Mouse (Mus musculus): ENCODE measurements around the gene Gm20388. TPM values are rescaled to one million over a fixed set of nuclear protein-coding genes. Genes with fewer than 3 reads are reported as not detected.
"Not testable (repeated sequence)": the region's sequence is repeated elsewhere in the genome, so short reads cannot be mapped to it uniquely, and the experiment has no call there.

Gene Gm20388
- polyA plus RNA-seq, 1 experiment from 2014 or later, result 7.4 TPM

DNA sequence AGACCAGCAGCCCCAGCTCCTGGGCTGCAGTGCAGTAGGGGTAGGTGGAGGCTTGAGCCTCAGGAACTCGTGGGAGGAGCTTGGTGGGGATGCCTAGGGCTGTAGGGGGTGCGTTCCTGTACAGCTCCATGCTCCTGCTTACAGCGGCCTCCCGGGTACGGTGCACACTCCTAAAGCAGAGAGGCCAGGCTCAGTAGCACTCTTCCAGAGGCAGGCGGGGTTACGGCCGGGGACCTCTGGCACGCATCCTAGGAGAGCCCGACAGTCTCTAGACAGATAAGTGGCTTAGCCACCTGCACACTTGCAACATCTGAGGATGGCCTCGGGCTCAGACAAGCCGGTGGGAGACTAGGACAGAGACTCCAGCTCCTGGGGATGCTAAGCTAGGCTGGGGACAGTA, 3334.9 kb downstream of the Gm20388 start:
- 90% methylated on average over 12 of the region's 12 CpGs for WGBS
- no peak for ATAC-seq (replicated peaks; ENCODE audit: low FRiP score)
- Histone ChIP-seq H3K9me3 (replicated peaks) (no peaks in the 10 kb centered on the region), H3K4me2 (no peak overlapping the region), H3K4me3 (replicated peaks) (no peak overlapping the region), H3K4me1 (no peaks in the 10 kb centered on the region), H3K27ac (no peak overlapping the region), H3K27me3 (no peaks in the 10 kb centered on the region), H3K9ac (no peak overlapping the region), H3K36me3 (peaks cover 86% of the 10 kb centered on the region)

DNA sequence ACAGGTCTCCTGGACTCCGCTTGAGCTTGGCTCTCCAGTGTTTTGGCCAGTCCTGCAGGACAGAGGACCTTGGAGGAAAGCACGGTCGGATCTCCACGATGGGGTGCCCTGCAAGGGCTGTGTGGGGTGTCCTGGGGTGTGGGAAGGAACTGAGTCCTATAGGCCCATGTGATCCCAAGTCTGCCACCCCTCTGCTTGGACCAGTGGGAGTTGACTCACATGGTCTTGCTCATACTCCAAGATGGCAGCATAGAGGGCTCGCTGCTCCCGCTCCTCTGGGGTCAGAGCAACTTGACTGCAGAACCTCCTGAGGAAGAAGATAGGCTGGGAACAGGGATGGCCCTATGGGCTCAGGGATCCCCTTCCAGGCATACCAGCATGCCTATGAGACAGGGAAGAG, 3337.1 kb downstream of the Gm20388 start:
- no peak overlapping the region for H3K4me2 ChIP-seq
- H3K36me3 ChIP-seq, result peaks cover 91% of the 10 kb centered on the region
- H3K9me3 ChIP-seq (replicated peaks), result no peaks in the 10 kb centered on the region
- no peak for ATAC-seq (replicated peaks; ENCODE audit: low FRiP score)
- no peak overlapping the region for H3K4me3 ChIP-seq (replicated peaks)
- no peak overlapping the region for H3K27ac ChIP-seq
- no peak overlapping the region for H3K9ac ChIP-seq
- peaks cover 3% of the 10 kb centered on the region for H3K4me1 ChIP-seq
- no peaks in the 10 kb centered on the region for H3K27me3 ChIP-seq
- WGBS, result 92% methylated on average over 6 of the region's 6 CpGs

DNA sequence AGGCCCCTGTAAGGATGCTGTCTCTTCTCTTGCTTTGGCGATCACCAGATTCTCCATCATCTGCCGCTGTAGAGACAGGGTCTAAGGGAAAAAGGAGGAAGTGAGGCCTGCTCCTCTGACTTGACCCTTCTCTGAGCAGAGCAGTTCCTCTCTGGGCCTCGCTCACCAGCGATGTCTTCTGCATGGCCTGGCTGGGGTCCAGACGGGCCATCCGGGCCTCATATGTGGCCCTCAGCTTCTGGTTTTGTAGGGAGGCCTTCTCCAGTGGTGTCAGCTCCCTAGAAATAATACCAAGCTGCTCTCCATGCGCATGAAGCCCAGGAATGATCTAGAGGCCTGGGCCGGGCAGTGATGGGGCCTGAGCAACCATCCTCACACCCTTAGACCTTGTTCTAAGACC, 3338.0 kb downstream of the Gm20388 start:
- H3K4me2 ChIP-seq, result no peak overlapping the region
- no peaks in the 10 kb centered on the region for H3K9me3 ChIP-seq (replicated peaks)
- no peak for ATAC-seq (replicated peaks; ENCODE audit: low FRiP score)
- WGBS, result 92% methylated on average over 8 of the region's 8 CpGs
- no peak overlapping the region for H3K27ac ChIP-seq
- peaks cover 11% of the 10 kb centered on the region for H3K4me1 ChIP-seq
- H3K9ac ChIP-seq, result no peak overlapping the region
- peaks cover 84% of the 10 kb centered on the region for H3K36me3 ChIP-seq
- no peaks in the 10 kb centered on the region for H3K27me3 ChIP-seq
- no peak overlapping the region for H3K4me3 ChIP-seq (replicated peaks)

DNA sequence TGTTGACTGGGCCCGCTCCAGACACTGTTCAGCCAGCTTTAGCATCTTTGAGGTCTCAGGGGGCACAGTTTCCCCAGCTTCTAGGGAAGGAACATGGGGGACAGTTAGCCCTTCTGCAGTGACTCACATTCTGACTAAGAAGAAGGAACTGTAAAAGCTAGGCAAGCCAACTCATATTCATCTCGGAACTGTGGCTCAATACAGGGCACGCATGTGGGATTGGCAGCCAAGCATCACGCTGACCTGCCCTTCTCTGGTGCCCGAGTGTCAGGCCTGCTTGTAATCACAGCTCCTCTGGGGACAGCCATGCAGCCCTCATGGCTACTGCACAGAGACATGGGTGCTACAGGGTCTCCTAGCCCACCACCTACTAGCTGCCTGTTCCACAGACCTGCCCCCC, 3340.3 kb downstream of the Gm20388 start:
- Histone ChIP-seq H3K27ac (no peak overlapping the region), H3K27me3 (no peaks in the 10 kb centered on the region), H3K9me3 (replicated peaks) (no peaks in the 10 kb centered on the region), H3K9ac (no peak overlapping the region), H3K4me2 (no peak overlapping the region), H3K36me3 (peaks cover 63% of the 10 kb centered on the region), H3K4me1 (peaks cover 23% of the 10 kb centered on the region), H3K4me3 (replicated peaks) (no peak overlapping the region)
- ATAC-seq (replicated peaks; ENCODE audit: low FRiP score), result no peak
- WGBS, result 94% methylated on average over 5 of the region's 5 CpGs

DNA sequence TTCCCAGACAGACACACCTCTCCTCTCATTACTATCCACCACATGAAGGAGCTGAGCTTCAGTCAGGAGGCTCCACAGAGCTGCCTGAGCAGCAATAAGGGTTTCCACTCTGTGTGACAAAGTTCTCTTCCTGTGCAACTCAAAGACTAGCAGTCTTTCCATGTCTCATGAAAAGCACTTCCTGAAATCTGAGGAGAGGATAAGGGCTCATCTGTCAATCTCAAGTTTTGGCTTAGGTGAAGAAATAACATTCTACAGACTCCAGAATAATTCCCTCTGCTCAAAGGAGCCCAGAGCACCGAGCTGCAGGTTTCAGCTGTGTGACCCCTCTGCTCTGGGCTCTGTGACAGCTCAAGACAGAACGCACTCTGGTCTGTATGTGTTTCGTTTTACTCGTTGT, 3342.3 kb downstream of the Gm20388 start:
- Histone ChIP-seq H3K9me3 (replicated peaks) (no peaks in the 10 kb centered on the region), H3K9ac (peak overlapping the region; percentile 100), H3K27me3 (no peaks in the 10 kb centered on the region), H3K36me3 (peaks cover 63% of the 10 kb centered on the region), H3K4me1 (peaks cover 27% of the 10 kb centered on the region), H3K4me3 (replicated peaks) (peak overlapping the region; percentile 98), H3K4me2 (peak overlapping the region; percentile 91), H3K27ac (no peak overlapping the region)
- ATAC-seq (replicated peaks; ENCODE audit: low FRiP score), result no peak
- WGBS, result 39% methylated on average over 4 of the region's 4 CpGs

DNA sequence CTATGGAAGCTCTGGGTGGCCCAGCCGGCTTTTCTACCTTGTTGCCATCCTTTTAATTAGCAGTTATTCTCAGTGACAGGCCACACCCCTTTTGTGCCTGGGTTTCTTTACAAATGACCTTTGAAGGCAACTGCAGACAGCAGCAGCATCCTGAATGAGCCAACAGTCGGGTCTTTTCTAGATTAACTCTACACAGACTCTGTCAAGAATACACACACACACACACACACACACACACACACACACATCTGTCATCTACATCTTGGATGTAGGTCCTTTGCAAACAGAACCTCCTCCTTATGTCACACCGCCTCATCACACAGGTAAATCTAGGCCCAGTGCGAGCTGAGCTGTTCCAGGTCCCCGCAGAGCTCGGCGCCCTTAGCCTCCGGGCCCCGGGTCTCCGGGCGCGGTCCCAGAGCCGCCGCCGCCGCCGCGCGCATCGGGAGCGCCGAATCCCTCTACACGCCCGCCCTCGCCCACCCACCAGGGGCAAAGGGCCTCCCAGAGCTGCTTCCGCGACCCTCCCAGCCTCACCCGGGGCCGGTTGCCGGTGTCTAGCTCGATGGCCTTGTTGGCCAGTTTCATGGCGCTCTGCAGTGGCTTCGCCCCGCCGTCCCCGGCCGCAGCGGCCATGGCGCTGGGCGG, 3342.9 kb downstream of the Gm20388 start:
- Histone ChIP-seq H3K27ac (peak overlapping the region; percentile 90), H3K27me3 (no peaks in the 10 kb centered on the region), H3K4me3 (replicated peaks) (peak overlapping the region; percentile 98), H3K9ac (peak overlapping the region; percentile 100), H3K4me1 (peaks cover 27% of the 10 kb centered on the region), H3K36me3 (peaks cover 63% of the 10 kb centered on the region), H3K9me3 (replicated peaks) (no peaks in the 10 kb centered on the region), H3K4me2 (peak overlapping the region; percentile 91)
- under 1% methylated on average over 39 of the region's 40 CpGs for WGBS
- no peak; the same call in 1 of the 2 replicates for ATAC-seq (replicated peaks; ENCODE audit: low FRiP score)

DNA sequence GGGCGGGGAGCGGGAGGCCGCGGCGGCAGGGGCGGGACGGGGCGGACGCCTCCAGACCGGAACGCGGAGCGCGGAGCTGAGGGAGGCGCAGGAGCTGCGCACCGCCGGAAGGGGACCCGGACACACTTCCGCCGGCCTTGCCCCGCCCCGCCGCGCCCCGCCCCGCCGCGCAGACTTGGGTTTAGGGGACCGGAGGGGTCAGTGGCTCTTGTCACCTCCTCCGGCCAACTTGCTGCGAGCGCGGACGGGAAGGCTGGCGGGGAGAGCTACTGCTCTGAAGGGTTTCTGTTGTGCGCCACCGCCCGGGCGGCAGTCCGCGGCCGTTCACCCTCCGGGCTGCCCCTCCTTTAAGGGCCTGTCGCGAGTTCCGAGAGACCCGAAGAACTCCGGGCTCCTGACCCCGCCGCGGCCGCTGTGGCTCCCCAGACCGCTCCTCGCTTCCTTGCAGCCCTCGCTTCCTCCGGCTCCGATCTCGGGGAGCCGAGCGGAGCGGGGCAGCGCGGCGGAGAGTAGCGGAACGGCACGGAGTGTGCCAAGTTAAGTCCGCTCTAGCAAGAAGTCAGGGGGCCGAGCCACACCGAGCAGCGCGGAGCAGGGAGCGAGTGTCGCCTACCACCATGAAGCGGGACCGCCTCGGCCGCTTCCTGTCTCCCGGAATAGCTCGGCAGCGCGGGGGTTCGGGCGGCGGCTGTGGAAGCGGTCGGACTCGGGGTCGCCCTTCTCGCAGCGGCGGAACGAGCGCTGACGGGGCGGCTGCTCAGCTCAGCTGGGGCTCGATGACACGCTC, 3343.7 kb downstream of the Gm20388 start, which contains the start of the genes Zfp276 and Vps9d1:
Gene Zfp276, plus strand, starts transcription at position 97 of the 787 bp plus-strand sequence.
Gene Vps9d1, minus strand, starts transcription at position 250 of the 787 bp plus-strand sequence.
- WGBS, result under 1% methylated on average over 98 of the region's 99 CpGs
- peaks cover 27% of the 10 kb centered on the region for H3K4me1 ChIP-seq
- peak within 1 kb of the TSS; percentile 90 for H3K27ac ChIP-seq
- no peaks in the 10 kb centered on the region for H3K9me3 ChIP-seq (replicated peaks)
- peak within 1 kb of the TSS; percentile 100 for H3K9ac ChIP-seq
- H3K27me3 ChIP-seq, result no peaks in the 10 kb centered on the region
- peak within 1 kb of the TSS; percentile 91 for H3K4me2 ChIP-seq
- peak; percentile 96 for ATAC-seq (replicated peaks; ENCODE audit: low FRiP score)
- peaks cover 63% of the 10 kb centered on the region for H3K36me3 ChIP-seq
- peak within 1 kb of the TSS; percentile 98 for H3K4me3 ChIP-seq (replicated peaks)

DNA sequence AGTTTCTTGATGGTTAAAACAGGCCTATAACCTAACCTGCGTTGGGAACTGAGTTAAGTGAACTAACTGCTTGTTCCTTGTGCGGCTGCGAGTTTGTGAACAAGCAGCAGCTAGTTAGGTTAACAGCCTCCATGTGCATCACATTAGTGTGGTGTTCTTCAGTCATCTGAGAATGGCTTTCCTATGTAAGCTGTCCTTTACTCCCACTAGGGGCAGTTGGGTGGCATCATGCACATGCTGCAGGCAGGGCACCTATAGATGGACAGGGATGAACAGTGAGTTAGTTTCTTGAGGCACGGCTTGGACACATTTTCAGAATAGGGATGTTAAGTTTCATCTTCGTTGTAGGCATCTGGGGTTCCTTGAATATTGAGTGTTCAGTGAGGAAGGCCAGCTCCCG, 3344.5 kb downstream of the Gm20388 start:
- no peak for ATAC-seq (replicated peaks; ENCODE audit: low FRiP score)
- 65% methylated on average over 6 of the region's 6 CpGs for WGBS
- H3K36me3 ChIP-seq, result peaks cover 63% of the 10 kb centered on the region

DNA sequence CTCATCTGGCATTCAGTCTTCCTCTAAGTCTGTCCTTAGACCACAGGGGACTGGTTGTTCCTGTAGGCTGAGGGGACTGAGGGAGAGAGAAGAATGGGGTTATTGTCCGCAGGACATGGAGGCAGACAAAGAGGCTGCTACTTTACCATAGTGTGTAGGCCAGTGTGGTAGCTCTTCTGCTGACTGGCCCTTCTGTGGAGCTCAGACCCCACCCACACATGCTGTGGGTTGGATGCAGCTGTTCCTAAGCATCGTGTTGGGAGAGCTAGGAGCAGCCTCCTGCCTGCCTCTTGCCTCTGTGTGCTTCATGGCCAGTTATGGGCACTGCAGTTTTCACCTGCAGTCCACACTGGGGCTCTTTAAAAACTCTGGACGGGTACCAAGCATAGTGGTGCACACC, 3346.5 kb downstream of the Gm20388 start:
- Histone ChIP-seq H3K27me3 (no peaks in the 10 kb centered on the region), H3K4me1 (peaks cover 27% of the 10 kb centered on the region), H3K9me3 (replicated peaks) (no peaks in the 10 kb centered on the region), H3K4me3 (replicated peaks) (no peak overlapping the region), H3K9ac (no peak overlapping the region), H3K36me3 (peaks cover 60% of the 10 kb centered on the region), H3K4me2 (no peak overlapping the region), H3K27ac (no peak overlapping the region)
- no peak for ATAC-seq (replicated peaks; ENCODE audit: low FRiP score)
- WGBS, result 87% methylated on average over 3 of the region's 3 CpGs

More for the DNA sequence above, 3344.5 kb downstream of the Gm20388 start:
- H3K4me1 ChIP-seq, result peaks cover 27% of the 10 kb centered on the region
- H3K4me3 ChIP-seq (replicated peaks), result peak overlapping the region; percentile 98
- H3K9me3 ChIP-seq (replicated peaks), result no peaks in the 10 kb centered on the region
- peak overlapping the region; percentile 100 for H3K9ac ChIP-seq
- H3K4me2 ChIP-seq, result peak overlapping the region; percentile 91
- H3K27me3 ChIP-seq, result no peaks in the 10 kb centered on the region
- no peak overlapping the region for H3K27ac ChIP-seq

DNA sequence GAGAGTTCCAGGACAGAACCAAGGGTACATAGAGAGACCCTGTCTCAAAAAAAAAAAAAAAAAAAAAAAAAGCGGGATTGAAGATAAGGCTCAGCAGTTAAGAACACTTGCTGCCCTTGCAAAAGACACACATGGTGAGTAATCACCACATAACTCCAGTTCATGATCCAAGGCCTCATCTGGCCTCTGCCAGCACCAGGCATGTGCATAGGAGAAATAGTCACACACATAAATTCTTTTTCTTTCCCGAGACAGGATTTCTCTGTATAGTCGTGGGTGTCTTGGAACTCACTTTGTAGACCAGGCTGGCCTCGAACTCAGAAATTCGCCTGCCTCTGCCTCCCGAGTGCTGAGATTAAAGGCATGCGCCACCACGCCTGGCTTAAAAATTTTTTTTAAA, 3347.0 kb downstream of the Gm20388 start:
- 91% methylated on average over 8 of the region's 8 CpGs for WGBS

DNA sequence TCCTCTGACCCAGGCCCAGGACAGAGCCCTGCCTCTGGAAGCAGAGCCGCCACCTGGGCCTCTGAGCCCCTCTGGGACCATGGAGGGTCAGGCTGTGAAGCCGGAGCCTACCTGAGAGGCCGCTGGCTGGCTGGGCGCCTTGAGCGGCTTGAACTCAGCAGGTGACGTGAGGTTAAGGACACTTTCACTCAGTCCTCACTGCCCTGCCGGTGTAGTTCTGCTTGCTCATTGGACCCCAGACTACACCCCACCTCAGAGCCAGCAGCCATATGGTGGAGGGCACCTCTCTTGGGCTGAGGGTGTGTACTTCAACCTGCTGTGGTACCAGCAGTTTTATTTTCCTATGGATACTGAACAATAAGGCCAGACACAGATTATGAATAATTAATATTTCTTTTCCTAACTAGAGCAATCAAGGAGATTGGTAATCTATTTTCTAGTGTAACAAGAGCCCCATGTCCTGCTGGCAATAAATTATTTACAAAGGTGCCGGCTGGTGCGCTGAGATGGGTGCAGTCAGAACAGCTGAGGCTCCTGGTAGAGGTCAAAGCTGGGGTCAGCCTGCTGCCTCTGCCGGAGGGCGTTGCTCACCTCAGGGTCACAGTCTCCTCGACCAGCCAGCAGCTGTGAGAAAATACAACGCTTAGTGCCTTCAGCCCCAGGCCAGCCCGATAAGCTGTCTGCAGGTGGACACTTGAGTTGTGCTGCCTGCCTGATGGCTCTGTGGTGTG, 3357.4 kb downstream of the Gm20388 start:
- no peaks in the 10 kb centered on the region for H3K9me3 ChIP-seq (replicated peaks)
- H3K4me3 ChIP-seq (replicated peaks), result no peak overlapping the region
- H3K27ac ChIP-seq, result peak overlapping the region; percentile 66
- H3K4me1 ChIP-seq, result peaks cover 4% of the 10 kb centered on the region
- H3K27me3 ChIP-seq, result no peaks in the 10 kb centered on the region
- no peak overlapping the region for H3K4me2 ChIP-seq
- peaks cover 95% of the 10 kb centered on the region for H3K36me3 ChIP-seq
- peak; percentile 66 for ATAC-seq (replicated peaks; ENCODE audit: low FRiP score)
- H3K9ac ChIP-seq, result no peak overlapping the region
- WGBS, result 56% methylated on average over 14 of the region's 14 CpGs

More for the DNA sequence above, 3347.0 kb downstream of the Gm20388 start:
- Histone ChIP-seq H3K36me3 (peaks cover 62% of the 10 kb centered on the region), H3K4me1 (peaks cover 25% of the 10 kb centered on the region)
- not testable (repeated sequence) for H3K4me3 ChIP-seq (replicated peaks); ATAC-seq (replicated peaks; ENCODE audit: low FRiP score); H3K9me3 ChIP-seq (replicated peaks); H3K27ac ChIP-seq; H3K4me2 ChIP-seq; H3K9ac ChIP-seq; H3K27me3 ChIP-seq

DNA sequence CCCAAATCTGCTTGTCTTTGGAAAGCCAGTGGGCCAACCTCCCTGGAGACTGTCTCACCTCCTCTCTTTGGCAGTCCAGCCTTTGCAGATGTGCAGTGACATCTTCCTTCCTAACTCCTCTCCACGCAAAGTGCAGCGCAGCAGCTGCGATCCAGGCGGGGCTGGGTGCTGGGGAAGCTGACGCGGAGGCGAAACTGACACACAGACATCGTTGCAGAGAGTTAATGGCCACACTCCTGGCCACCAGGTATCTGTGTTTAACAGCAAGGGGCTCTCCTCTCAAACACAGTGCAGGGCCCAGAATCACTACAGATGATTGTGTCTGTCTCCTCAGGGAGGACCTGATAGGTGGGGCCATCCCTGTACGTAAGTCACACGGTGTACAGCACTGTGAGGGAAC, 3360.5 kb downstream of the Gm20388 start:
- no peak for ATAC-seq (replicated peaks; ENCODE audit: low FRiP score)
- 0 out of 2 replicates have a peak overlapping the region, but pooled peaks have one; percentile 29 for H3K27ac ChIP-seq

More for the DNA sequence above, 3360.5 kb downstream of the Gm20388 start:
- Histone ChIP-seq H3K4me3 (replicated peaks) (no peak overlapping the region), H3K4me1 (peaks cover 4% of the 10 kb centered on the region), H3K27me3 (no peaks in the 10 kb centered on the region), H3K4me2 (no peak overlapping the region), H3K9me3 (replicated peaks) (no peaks in the 10 kb centered on the region), H3K36me3 (peaks cover 92% of the 10 kb centered on the region), H3K9ac (no peak overlapping the region)
- 92% methylated on average over 10 of the region's 10 CpGs for WGBS
